Mouse (Mus musculus) embryonic fibroblast, embryonic 13.5 days (primary cell): ENCODE measurements around the gene Stk32c.

Source experiments
- CTCF ChIP-seq: IDR thresholded peaks from 2 replicates; pipeline ENCODE4 v1.5.1; 2011; ENCODE audit warnings: mild to moderate bottlenecking, control low read depth, low read length, moderate library complexity, borderline replicate concordance; ENCODE audit not compliant: insufficient read depth
- POLR2A ChIP-seq: IDR thresholded peaks from 2 replicates; pipeline ENCODE4 v1.6.1; 2011; ENCODE audit warnings: low read depth, mild to moderate bottlenecking, control low read depth, low read length, moderate library complexity

- TF ChIP-seq CTCF (no peak), POLR2A (no peak)
Observed at GRCm38 (mm10) chr7:139248615-139249405, 35.7 kb upstream of the Stk32c start.
